Mouse (Mus musculus) embryo, embryonic 10 days (tissue): ENCODE data around the gene Tpcn2.

Source experiments
- DNase-seq: peaks from one replicate; pipeline ENCODE4 v3.0.0-alpha.2; 2015; ENCODE audit warnings: low spot score

Tpcn2 gene

GRCm38 (mm10) chr7:145283487-145284187, at the start of gene Tpcn2:
Tpcn2 (minus strand) TSS chr7:145284011.
- peak; percentile 97 for DNase-seq

DNA sequence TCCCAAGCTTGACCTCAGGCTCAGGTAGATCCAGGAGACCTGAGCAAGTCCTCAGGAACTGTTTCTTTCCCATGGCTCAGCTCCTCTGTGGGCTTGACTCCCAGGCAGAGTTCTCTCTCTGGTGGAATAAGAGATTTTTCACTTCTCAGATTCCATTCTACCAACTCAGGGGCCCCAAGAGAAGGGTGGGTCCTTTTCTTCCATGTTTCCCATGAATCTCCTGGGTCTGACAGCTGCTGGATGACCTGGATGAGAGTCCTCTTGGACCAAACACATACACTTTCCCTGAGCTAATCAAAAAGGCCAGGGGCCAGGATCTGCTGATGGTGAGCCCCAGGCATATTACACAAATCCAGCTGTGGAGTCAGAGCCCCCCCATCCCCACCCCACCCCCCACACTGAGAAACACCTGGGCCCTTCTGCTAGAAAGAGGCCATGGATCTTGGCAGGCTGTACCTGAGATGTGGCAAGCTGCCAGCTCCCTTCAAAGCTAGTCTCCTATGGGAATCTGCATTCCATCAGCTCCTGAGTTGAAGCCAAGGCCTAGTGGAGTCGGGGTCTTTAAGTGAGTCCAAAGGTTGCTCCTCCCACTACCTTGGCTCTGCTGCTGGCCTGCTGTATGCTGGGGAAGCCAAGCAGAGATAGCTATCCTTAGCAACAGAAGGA, 48.7 kb upstream of the Tpcn2 start:
- DNase-seq: no peak

GRCm38 (mm10) chr7:145330641-145331040, 46.8 kb upstream of the Tpcn2 start:
- DNase-seq: no peak

DNA sequence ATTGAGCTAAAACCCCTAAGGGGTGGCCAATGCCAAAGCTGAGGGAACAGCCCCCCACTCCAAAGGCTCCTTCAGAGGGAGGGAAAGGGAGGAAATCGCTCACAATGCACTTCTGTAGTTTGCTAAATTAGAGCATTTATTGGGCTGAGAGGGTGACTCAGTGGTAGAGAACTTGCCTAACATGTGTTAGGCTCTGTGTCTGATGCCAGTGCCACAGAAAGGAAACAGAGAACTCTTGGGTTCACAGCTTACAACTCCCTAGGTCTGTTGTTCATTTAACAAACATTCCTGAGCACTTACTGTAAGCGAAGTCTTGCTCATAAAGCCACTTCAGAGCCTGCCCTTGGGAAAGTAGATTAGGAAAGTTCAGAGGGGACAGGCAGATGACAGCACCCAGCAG, 46.2 kb upstream of the Tpcn2 start:
- DNase-seq: no peak

GRCm38 (mm10) chr7:145325697-145326096, 41.9 kb upstream of the Tpcn2 start:
- no peak for DNase-seq

DNA sequence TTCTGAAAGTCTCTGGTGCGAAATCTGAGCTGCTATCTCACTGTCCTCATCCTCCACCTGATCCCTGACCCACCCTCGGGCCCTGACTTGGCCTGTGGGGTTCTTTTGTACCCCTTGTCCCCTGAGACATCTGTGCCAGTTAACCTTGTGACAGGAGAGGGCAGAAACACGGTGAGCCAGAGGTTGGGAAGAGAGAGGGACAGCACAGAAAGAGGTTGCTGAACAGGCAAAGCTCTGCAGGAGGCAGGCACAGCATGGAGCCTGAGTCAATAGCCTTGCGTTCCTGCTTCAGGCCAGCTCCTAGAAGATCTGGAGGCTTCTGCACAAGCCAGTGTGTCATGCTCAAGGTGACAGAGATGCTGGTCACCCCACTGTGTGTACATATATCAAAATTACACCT, 39.8 kb upstream of the Tpcn2 start:
- DNase-seq: no peak

DNA sequence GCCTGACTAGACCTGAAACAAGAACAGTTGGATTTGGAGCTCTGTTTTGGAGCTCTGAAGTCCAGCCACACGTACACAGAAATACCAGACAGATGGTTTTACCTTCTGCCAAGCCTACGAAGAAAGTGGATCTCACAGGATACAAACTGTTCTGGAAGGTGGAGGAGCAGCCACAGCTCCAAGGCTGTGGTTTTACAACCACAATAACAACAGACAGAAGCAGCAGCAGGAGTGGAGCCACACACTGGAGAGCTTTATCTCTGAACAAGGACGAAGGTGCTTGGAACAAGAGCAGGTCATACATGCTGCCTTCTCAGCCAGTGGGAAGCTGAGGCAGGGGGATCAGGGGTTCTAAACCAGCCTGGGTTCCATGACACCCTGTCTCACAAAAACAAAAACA, 35.7 kb upstream of the Tpcn2 start:
- no peak for DNase-seq

DNA sequence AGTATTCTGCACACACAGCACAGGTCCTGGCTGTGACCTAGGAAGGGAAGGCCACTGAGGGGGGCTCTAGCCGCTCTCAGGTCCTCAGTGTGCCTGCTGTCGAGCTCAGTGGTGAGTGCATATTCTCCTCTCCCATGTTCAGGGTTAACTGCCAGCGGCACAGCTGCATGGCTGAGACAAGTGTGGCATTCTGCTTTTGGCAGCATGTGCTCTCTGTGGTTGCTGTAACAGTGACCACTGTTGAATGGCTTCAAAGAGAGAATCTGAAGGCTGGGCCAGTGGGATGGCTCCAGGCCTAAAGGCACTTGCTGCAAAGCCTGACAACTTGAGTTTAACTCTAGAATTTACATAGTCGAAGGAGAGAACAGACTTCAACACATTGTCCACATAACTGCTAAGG, 33.7 kb upstream of the Tpcn2 start:
- no peak for DNase-seq

GRCm38 (mm10) chr7:145314785-145315411, 31.1 kb upstream of the Tpcn2 start, which contains the start of gene Mrgprd:
Mrgprd (plus strand) TSS chr7:145314835.
- no peak for DNase-seq

DNA sequence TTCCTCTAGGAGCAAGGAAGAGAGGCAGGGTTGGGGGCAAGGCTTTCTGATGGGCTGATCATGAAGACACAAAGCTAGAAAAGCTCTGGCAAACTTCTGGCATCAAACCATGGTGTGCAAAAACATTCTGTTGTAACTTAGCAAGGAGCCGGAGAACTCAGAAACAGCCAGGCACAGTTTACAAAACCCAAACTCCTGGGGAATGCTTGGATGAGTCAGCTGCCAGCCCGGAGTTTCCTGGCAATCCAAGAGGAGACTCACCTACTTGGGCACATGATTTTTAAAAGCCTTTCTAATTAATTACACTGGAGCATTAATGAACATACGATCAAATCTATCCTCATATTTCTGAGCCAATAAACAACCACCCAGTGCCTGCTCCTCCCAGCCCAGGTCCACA, 28.3 kb upstream of the Tpcn2 start:
- no peak for DNase-seq

DNA sequence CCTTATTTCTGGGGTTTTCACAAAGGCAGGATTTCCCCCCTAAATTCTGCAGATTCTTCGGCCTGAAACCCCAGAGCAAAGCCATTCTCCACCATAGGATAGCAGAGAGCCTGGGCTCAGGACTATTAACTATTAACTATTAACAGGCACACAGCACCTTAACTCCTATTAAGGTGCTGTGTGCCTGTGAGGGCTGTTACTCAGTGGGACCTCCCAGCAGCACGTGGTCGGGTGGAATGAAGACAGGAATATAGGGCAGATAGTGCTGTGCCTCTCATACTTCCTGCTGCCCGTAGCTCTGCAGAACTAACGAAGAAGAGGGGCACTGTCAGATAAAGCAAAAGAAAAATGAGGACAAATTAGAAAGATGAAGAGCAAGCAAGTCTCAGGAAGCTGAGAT, 26.7 kb upstream of the Tpcn2 start:
- no peak for DNase-seq

GRCm38 (mm10) chr7:145309877-145310276, 26.1 kb upstream of the Tpcn2 start:
- DNase-seq: no peak

DNA sequence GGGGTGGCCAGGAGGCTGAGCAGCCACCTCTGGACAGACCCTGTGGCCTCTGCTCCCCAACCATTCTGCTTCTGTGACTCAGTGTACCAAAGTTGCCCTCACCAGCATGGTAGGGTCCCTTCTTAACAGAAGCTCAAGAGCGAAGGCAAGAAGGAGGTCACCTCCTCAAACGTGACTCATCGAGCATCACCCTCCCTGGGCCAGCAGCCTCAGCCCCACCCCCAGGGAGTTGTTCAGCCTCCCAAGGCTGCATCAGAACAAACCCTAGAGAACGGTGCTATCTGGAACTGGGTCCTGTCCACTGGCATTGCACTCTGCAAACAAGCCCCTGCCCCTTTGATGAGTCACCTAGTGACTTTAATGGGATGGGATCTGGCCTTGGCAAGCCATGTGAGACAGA, 25.1 kb upstream of the Tpcn2 start:
- no peak for DNase-seq

DNA sequence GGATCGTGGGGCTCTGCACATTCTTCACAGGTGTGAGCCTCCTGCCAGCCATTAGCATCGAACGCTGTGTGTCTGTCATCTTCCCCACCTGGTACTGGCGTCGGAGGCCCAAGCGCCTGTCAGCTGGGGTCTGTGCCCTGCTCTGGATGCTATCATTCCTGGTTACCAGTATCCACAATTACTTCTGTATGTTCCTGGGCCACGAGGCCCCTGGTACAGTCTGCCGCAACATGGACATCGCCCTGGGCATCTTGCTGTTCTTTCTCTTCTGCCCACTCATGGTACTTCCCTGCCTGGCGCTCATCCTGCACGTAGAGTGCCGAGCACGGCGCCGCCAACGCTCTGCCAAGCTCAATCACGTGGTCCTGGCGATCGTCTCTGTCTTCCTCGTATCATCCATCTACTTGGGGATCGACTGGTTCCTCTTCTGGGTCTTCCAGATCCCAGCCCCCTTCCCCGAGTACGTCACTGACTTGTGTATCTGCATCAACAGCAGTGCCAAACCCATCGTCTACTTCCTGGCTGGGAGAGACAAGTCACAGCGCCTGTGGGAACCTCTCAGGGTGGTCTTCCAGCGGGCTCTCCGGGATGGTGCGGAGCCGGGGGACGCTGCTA, 24.4 kb upstream of the Tpcn2 start:
- DNase-seq: no peak

- DNase-seq: no peak
Observed at GRCm38 (mm10) chr7:145307636-145308035, 23.8 kb upstream of the Tpcn2 start.

DNA sequence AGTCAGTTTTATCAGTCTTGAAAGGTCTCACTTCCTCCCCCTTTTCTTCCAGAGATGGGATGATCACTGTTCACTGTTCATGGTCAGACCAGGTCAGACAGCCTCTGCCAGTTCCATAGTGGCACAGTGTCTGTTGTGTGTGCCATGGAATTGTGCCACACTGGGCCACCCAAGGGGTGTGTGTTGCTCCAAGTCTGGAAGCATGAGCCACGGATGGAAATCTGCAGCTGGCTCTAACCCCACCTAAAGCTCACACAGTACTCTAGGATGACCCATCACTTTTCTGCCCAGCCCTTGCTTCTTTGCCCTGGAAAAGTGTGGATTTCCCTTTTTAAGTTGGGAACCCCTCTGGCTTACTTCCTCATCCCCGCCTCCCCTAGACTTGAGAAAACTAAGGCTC, 20.3 kb upstream of the Tpcn2 start:
- no peak for DNase-seq

GRCm38 (mm10) chr7:145302488-145303285, 18.9 kb upstream of the Tpcn2 start:
- DNase-seq: peak; percentile 93

DNA sequence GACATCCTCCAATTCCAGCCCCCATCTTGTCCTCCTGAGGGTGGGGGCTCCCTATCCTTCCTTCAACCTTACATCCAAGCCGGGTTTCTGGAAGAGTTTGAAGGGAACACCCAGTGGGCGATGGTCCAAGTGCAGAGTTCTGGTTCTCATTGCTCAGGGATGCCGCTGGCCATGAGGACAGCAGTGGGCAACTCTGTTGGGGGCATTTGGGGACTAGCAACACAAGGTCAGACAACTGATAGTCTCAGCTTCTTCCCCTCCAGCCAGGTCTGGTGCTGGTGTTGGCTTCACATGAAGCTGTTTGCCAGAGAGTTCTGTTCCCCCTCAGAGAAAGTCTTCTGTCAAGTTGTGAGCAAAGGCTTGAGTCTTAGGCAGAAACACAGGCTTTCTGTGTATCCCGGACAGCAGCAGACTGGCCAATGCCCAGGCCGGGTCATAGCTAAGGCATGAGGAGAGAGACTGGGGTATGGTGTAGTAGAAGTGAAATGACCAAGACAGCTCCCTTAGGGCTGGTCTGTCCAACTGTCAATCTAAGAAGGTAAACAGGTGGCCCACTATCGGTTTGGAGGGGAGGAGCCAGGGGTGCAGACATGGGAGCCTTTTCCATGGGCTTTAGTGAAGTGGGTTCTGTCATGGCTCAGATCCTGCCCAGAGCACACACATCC, 17.7 kb upstream of the Tpcn2 start:
- DNase-seq: no peak

DNA sequence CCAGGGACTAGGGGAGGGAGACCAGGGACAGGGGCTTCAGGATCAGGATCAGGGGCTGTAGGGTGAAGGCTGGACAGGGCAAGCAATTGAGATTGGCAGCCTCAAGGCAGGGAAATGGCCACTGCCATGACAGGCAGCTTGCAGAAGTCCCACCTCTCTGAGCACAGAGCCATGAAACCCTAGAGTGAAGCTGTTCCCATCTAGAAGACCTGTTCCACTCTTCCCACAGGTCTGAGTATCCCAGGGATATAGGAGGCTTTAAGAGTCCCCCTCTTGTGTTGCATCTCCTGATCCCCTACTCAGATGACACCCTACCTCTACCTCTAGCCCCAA, 17.2 kb upstream of the Tpcn2 start:
- DNase-seq: no peak

GRCm38 (mm10) chr7:145300321-145301007, 16.7 kb upstream of the Tpcn2 start, which contains the start of gene Mrgprf:
Mrgprf (plus strand) TSS chr7:145300828.
- peak; percentile 29 for DNase-seq
